Mouse (Mus musculus) ovary, postnatal 10 days (tissue): ENCODE measurements around the gene Slc7a6.

Source experiments
- DNase-seq: peaks from one replicate; pipeline ENCODE4 v3.0.0; 2022; ENCODE audit warnings: low spot score

Slc7a6 gene

GRCm38 (mm10) chr8:106140769-106141168 is 27.9 kb upstream of the Slc7a6 start:
- DNase-seq: peak; percentile 67

- DNase-seq: no peak
Measured at GRCm38 (mm10) chr8:106145331-106145730, 23.3 kb upstream of the Slc7a6 start.

GRCm38 (mm10) chr8:106146014-106146413 is 22.6 kb upstream of the Slc7a6 start:
- DNase-seq: no peak

GRCm38 (mm10) chr8:106147868-106148565 is 20.6 kb upstream of the Slc7a6 start:
- DNase-seq: no peak

- DNase-seq: no peak
Measured at GRCm38 (mm10) chr8:106149025-106149424, 19.6 kb upstream of the Slc7a6 start.

GRCm38 (mm10) chr8:106149801-106150652 is 18.6 kb upstream of the Slc7a6 start, which contains the start of gene Pla2g15:
Pla2g15 (plus strand) TSS chr8:106150399.
- DNase-seq: peak; percentile 71

- DNase-seq: no peak
Measured at GRCm38 (mm10) chr8:106150653-106151000, 18.0 kb upstream of the Slc7a6 start.

- no peak for DNase-seq
Measured at GRCm38 (mm10) chr8:106151041-106151440, 17.6 kb upstream of the Slc7a6 start.

- no peak for DNase-seq
Measured at GRCm38 (mm10) chr8:106152876-106153275, 15.8 kb upstream of the Slc7a6 start.

- no peak for DNase-seq
Measured at GRCm38 (mm10) chr8:106157419-106157818, 11.2 kb upstream of the Slc7a6 start.

GRCm38 (mm10) chr8:106158381-106158780 is 10.3 kb upstream of the Slc7a6 start:
- no peak for DNase-seq

GRCm38 (mm10) chr8:106159876-106160275 is 8.8 kb upstream of the Slc7a6 start:
- DNase-seq: no peak

- no peak for DNase-seq
Measured at GRCm38 (mm10) chr8:106163251-106163650, 5.4 kb upstream of the Slc7a6 start.

- DNase-seq: peak; percentile 44
Measured at GRCm38 (mm10) chr8:106165460-106165859, 3.2 kb upstream of the Slc7a6 start.

- DNase-seq: no peak
Measured at GRCm38 (mm10) chr8:106169017-106169933, 618 bp downstream of the Slc7a6 start.

GRCm38 (mm10) chr8:106169934-106170480 is 1.4 kb downstream of the Slc7a6 start:
- no peak for DNase-seq

GRCm38 (mm10) chr8:106173566-106173965 is 4.9 kb downstream of the Slc7a6 start:
- no peak for DNase-seq

GRCm38 (mm10) chr8:106176891-106177290 is 8.2 kb downstream of the Slc7a6 start:
- DNase-seq: no peak

GRCm38 (mm10) chr8:106177594-106177993 is 8.9 kb downstream of the Slc7a6 start:
- DNase-seq: no peak

GRCm38 (mm10) chr8:106178428-106178827 is 9.8 kb downstream of the Slc7a6 start:
- DNase-seq: no peak

- DNase-seq: no peak
Measured at GRCm38 (mm10) chr8:106185628-106186270, 17.1 kb downstream of the Slc7a6 start.
